Mouse (Mus musculus): Measurements from ENCODE around the gene Wdr63. TPM values are rescaled to one million over a fixed set of nuclear protein-coding genes. Genes with fewer than 3 reads are reported as not detected.
A peak's percentile ranks its signal among the peaks of the same experiment; 100 is the strongest.

Gene Wdr63
- total RNA-seq, 2 experiments from 2014 or later: 0.83 to 1.2 TPM

DNA sequence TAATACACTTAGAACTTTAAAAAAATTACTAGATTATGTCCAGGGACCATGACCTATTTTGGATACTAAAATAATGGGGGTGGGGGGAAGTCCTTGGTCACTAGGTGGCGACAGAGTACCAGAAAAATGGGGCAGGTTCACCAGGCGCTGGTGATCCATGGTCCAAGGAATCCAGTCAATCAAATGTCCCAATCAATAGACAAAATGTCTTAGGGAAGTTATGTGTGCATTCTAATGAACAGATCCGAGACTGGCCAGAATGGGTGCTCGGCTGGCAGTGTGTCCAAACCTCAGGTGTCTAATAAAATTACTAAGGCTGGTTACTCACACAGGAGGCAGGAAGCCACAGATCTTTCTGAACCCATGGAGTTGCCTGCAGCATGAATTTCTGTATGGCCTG is 49.7 kb downstream of the Wdr63 start:
- intact Hi-C loops (cut with DNase I): loop anchor here (1.0 kb wide), 1 partner anchor 120 kb away; no protein-coding TSS in a partner anchor
- peak; percentile 68 for DNase-seq

DNA sequence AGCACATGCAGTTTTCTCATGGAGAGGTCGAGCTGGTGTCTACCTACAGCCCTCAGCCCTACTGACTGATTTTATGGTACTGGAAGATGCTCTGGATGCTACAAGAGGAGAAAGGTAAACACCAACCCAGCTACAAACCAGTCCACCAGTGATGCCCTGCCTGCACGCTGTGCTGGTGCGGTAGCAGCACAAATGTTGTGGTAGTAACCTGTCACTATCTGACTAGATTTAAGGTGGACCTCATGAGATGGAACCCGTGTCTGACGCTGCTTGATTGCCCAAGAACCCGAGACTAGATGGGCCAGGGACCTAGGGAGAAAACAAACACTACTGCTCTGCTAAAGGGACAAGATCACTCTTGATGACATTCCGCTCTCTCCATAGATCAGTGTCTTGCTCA is 50.8 kb downstream of the Wdr63 start:
- intact Hi-C loops (cut with DNase I): no loop called here
- DNase-seq: no peak

- no peak for DNase-seq
- intact Hi-C loops (cut with DNase I): no loop called here
These were observed 54.1 kb downstream of the Wdr63 start for GRCm38 (mm10) chr3:146053873-146054272.

DNA sequence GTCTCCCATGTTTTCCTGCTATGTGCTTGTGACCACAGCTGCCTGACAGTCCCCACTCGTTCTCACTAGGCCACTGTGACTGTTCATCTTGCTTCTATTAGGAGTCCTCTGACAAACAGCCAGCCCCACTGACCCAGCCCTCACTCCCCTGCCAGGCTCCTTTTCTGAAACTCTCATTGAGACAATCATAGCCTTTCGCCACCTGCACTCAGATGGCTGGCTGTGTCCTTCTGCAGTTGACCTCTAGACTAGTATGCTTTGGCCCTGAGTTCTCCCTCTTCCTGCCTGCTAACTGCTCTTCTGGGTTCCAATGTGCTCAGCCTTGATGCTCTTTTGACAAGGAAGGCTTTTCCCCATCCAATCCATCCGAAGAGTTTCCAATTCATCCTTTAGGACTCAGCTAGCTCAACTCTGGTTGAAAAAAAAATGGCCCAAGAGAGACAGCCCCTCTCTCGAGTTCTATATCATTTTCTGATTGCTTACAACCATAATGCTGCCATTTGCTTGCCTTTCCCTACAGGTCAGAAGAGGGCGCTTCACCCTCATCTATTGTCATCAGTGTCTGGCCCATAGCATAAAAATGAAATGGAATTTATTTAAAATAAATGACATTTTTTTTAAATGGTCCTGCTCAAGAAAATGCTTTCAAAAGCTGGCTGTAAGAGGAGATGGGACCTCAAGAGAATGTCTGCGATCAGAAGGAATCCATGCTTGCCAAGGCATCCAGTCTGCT is 54.7 kb downstream of the Wdr63 start:
- no peak for DNase-seq
- intact Hi-C loops (cut with DNase I): no loop called here

- intact Hi-C loops (cut with DNase I): no loop called here
- peak; percentile 93 for DNase-seq
These were observed 56.5 kb downstream of the Wdr63 start for GRCm38 (mm10) chr3:146051277-146052007.

GRCm38 (mm10) chr3:146049951-146050350 is 58.0 kb downstream of the Wdr63 start:
- intact Hi-C loops (cut with DNase I): no loop called here

DNA sequence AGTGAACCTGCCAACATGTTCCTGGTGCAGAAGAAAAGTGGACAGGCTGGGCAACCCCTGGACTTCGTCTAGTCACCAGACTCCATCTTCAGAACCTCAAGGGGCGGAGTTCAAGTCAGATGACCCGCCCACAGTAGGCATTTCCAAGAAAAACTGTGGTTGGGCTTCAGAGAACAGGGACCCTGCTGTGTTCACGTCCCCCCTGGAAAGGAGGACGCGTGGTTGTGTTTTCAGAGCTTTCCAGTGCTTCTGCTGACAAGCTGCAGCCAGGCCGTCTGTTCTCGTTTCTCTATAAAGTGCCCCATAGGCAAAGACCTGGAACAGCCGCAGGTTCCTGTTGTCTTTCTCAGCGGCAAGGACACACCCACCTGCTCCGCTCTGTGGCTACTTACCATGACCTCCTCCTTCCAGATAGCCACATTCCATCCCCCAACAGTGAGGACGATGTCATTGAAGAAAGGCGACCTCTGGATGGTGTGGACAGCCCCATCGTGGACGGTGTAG is 60.2 kb downstream of the Wdr63 start:
- DNase-seq: peak; percentile 36
- intact Hi-C loops (cut with DNase I): no loop called here

More at GRCm38 (mm10) chr3:146049951-146050350, 58.0 kb downstream of the Wdr63 start:
- DNase-seq: no peak

- intact Hi-C loops (cut with DNase I): no loop called here
- no peak for DNase-seq
These were observed 61.9 kb downstream of the Wdr63 start for GRCm38 (mm10) chr3:146046076-146046475.

- intact Hi-C loops (cut with DNase I): no loop called here
These were observed 63.0 kb downstream of the Wdr63 start for GRCm38 (mm10) chr3:146044977-146045376.

GRCm38 (mm10) chr3:146041382-146041781 is 66.5 kb downstream of the Wdr63 start:
- intact Hi-C loops (cut with DNase I): no loop called here
- no peak for DNase-seq

More at GRCm38 (mm10) chr3:146044977-146045376, 63.0 kb downstream of the Wdr63 start:
- no peak for DNase-seq

GRCm38 (mm10) chr3:146039132-146039903 is 68.6 kb downstream of the Wdr63 start:
- DNase-seq: no peak
- intact Hi-C loops (cut with DNase I): no loop called here

GRCm38 (mm10) chr3:146037906-146038305 is 70.0 kb downstream of the Wdr63 start:
- DNase-seq: no peak
- intact Hi-C loops (cut with DNase I): no loop called here

DNA sequence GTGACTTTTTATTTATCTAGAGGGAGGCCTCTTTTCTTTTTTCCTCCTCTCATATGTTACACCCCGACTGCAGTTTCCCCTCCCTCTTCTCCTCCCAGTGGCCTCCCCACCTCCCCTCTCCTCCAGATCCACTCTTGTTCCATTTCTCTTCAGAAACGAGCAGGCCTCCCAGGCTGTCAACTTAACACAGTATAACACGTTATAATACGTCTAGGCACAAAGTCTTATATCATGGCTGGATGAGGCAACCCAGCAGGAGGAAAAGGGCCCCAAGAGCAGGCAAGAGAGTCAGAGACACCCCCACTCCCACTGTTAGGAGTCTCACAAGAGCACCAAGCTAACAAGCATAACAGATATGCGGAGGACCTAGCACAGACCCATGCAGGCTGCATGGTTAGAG is 75.0 kb downstream of the Wdr63 start:
- intact Hi-C loops (cut with DNase I): no loop called here
- DNase-seq: no peak

DNA sequence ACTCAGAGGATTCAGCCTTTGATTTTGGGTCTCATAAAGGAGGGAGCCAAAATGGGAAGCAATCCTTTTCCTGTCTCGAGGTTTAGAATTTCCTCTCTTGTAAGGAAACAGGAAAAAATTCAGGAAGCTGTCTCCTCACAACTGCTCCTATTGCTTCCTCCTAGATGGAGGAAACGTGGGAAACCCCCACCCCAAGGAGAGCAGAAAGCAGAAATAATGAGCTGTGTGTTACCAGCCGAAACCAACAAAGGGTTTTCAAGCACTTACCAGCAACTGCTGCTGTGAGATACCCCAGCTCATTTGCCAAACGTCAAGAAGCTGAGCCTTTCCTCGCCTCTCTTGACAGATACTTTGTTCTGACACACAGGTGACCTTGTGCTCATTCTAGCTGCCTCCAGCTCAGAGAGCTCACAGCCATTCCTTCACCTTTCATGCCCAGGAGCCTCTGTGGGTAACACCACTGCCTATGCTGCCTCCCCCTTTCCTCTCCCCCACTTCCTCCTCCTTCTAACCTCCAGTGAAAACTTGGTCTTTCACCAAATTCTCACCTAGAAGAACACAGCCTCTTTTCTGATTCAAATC is 77.6 kb downstream of the Wdr63 start:
- intact Hi-C loops (cut with DNase I): no loop called here
- no peak for DNase-seq

- no peak for DNase-seq
- intact Hi-C loops (cut with DNase I): no loop called here
These were observed 78.7 kb downstream of the Wdr63 start for GRCm38 (mm10) chr3:146029234-146029633.

DNA sequence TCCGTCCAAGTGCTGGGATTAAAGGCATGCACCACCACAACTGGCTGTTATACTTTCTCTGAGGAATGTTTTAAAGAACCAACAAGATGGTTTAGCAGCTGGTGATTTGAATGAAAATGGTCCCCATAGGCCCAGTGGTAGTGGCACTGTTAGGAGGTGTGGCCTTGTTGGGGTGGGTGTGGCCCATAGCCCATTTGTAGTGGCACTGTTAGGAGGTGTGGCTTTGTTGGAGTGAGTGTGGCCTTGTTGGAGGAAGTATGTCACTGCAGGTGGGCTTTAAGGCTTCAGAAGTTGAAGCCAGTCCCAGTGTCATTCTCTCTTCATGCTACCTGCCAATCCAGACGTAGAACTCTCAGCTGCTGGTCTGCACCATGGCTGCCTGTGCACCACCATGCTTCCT is 79.5 kb downstream of the Wdr63 start:
- intact Hi-C loops (cut with DNase I): no loop called here
- no peak for DNase-seq

- no peak for DNase-seq
- intact Hi-C loops (cut with DNase I): no loop called here
These were observed 80.8 kb downstream of the Wdr63 start for GRCm38 (mm10) chr3:146027116-146027515.

DNA sequence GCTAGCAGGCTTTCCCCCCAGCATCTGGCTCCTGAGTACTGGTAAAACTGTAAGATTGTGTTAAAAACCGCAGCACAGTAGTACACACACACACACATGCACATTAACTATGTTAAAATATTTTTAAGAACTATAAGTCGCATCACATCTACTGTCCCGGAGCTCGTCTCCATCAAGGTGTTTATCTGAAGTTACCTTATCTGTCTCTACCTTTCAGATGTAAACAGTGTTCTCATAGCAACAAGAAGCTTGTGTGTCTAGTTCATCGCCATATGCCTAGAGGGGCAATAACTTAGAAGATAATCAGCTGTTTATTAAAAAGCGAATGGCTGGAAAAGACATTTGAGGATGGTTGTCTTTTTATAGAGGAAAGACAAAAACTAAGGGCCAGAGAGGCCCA is 82.4 kb downstream of the Wdr63 start:
- DNase-seq: no peak
- intact Hi-C loops (cut with DNase I): no loop called here

GRCm38 (mm10) chr3:146024746-146025145 is 83.2 kb downstream of the Wdr63 start:
- intact Hi-C loops (cut with DNase I): no loop called here
- no peak for DNase-seq

GRCm38 (mm10) chr3:146022232-146022631 is 85.7 kb downstream of the Wdr63 start:
- no peak for DNase-seq
- intact Hi-C loops (cut with DNase I): no loop called here

GRCm38 (mm10) chr3:146017521-146017920 is 90.4 kb downstream of the Wdr63 start:
- intact Hi-C loops (cut with DNase I): no loop called here
- DNase-seq: no peak

Data from left cerebral cortex, postnatal 4 days (tissue).